Mouse (Mus musculus): ENCODE measurements around the gene Slit1.

Gene Slit1

DNA sequence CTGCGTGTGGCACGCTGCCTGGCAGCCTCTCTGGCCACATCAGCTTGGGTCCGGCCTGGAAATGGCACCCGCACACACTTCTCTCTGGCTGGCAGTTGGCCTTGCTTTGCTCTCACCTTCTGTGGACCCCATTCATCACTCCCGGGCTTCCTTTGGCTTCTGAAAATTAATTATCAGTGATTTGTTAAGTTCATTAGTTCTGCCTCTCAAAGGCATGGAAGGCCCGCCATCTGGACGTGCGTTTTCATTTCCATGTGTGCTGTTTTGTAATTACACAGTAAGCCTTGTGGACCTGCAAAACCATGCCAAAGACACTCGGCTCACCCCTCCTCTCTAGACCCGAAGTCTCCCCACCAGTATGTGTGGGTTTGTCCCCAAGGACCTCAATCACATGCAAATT is 53.4 kb downstream of the Slit1 start:
- in situ Hi-C loops (cut with MboI, MseI) = no loop called here

DNA sequence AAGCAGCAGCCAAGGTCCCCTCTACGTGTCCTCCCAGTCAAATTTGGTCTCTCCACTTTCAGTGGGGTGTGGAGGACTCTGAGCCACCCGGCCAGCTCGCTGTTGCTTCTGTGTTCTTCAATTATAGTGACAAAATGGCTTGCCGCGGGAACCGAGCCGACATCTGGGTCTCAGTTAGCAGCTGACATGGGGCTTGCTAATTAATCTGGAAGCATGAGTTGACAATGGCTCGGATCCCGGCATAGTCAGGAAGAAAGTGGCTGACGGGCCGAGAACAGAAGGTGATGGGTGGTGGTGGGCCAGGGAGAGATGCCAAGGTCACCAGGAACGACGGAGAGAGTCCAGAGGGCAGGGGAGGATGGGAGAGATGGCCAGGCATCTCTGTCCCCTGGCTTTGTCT is 55.2 kb downstream of the Slit1 start:
- in situ Hi-C loops (cut with MboI, MseI) = no loop called here

DNA sequence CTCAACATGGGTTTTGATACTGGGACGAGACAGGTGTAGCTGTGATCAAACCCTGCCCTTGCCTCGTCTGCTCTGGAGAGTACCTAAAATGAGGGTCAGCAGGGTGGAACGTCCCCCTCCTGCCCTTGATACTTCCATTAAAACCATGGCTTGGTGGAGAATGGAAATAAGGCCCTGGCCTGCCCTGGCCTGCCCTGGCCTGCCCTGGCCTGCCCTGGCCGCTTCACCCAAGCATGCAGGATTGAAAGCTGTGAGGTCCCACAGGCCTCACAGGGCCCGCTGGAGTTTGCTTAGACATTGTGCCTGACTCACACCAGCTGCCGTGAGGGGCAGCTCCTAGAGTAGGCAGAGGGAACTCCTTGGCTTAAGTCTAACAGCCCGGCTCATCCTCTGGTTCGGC is 55.6 kb downstream of the Slit1 start:
- in situ Hi-C loops (cut with MboI, MseI) = no loop called here

DNA sequence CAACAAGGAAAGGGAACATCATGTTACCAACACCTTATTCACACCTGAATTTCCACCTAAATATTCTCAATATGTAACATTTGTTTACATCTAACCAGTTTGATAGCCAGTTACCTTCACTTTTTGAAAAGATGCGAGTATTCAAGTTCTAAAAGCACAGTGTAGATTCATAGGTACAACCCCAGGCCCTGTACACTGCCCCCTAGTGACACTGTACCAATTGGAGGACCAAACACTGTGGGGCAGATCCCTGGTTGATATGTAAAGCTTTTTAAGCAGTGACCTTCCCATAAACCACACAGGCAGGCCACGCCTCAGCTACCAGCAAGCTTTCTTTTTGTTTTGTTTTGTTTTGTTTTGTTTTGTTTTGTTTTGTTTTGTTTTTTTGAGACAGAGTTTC is 57.3 kb downstream of the Slit1 start:
- in situ Hi-C loops (cut with MboI, MseI) = no loop called here

DNA sequence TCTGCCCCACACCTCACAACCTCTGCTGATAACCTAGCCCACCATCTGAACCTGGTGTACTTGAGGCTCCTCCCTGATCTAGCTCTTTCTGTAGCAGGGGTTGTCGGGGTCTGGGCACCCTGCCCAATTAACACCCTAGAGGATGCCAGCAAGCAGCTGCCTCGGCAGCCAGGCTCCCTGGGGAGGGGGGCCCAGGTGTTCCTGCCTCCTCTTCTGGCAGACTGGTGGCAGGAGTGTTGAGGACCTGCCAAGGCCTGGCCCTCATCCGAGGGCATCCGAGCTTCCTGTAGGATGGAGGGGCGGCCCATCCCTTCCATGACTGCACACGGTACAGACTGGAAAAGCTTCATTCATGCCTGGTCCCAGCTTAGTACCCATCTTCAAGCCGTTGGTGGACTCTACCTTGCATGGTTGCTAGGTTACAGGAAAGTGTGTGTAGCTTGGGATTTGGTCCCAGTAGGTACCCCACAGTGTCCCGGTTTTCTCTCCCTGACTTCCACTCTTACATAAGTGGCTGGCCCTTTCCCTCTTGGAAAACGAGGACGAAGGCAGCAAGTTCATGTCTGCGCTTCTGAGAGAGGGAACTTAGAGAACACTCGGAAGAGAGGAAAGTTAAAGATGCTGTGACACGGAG is 57.9 kb downstream of the Slit1 start:
- in situ Hi-C loops (cut with MboI, MseI) = no loop called here

DNA sequence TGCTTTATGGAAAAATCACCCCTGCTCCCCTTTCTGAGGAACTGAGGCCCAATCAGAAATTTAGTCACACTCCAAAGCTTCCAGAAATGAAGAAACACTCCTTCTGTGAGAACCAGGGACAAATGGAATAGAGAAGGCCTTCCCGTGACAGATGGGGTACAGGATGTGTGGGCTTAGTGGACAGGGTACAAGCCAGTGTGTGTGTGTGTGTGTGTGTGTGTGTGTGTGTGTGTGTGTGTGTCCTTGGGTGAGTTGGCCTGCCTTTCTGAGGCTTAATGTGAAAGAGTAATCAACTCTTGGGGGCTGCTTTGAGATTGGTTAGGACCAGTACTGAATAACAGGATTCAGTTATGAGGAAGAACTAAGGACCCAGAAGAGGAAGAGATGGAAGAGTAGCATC is 58.6 kb downstream of the Slit1 start:
- in situ Hi-C loops (cut with MboI, MseI) = no loop called here

DNA sequence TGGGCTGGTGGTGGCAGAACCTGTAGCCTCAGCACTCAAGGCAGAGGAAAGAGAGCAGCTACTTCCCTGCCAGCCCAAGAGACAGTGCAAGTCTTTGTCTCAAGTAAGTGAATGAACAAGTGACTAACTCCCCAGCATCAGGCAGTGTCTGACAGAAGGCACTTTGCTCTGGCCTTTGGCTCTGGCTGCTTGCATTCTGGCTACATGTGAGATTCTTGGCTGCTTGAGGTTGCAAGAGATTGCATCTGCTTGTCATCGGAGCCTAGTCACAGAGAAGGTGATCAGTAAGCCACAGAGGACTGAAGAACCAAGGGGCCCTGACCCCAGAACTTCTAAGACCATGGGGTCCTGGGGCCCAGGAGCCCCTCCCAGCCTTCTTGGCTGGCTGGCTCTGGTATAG is 59.5 kb downstream of the Slit1 start:
- in situ Hi-C loops (cut with MboI, MseI) = no loop called here

DNA sequence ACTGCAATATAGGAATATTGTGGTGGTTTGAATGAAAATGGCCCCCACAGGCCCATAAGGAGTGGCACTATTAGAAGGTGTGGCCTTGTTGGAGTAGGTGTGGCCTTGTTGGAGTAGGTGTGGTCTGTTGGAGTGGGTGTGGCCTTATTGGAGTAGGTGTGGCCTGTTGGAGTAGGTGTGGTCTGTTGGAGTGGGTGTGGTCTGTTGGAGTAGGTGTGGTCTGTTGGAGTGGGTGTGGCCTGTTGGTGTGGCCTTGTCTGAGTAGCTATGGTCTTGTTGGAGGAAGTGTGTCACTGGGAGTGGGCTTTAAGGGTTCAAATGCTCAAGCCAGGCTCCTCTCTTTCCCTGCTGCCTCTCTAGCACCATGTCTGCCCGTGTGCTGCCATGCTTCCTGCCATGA is 63.2 kb downstream of the Slit1 start:
- in situ Hi-C loops (cut with MboI, MseI) = no loop called here

DNA sequence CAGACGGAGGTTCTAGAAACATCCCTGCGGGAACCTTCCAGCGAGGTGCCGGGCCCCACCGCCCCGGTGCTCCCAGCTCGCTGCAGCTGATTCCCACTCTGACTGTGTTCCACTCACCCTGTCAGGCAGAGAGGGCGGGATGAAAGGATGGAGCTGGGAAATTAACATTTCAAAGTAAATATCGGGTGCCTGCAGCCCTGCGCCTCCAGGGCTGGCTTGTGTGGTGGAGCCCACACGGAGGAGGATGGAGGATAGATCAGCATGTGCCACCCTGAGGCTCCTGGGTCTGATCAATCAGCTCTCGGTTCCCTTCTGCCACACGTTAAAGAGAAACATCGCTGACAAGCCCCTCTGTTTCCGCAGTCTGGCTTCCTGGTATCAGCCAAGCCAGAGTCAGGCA is 64.4 kb downstream of the Slit1 start:
- in situ Hi-C loops (cut with MboI, MseI) = no loop called here

DNA sequence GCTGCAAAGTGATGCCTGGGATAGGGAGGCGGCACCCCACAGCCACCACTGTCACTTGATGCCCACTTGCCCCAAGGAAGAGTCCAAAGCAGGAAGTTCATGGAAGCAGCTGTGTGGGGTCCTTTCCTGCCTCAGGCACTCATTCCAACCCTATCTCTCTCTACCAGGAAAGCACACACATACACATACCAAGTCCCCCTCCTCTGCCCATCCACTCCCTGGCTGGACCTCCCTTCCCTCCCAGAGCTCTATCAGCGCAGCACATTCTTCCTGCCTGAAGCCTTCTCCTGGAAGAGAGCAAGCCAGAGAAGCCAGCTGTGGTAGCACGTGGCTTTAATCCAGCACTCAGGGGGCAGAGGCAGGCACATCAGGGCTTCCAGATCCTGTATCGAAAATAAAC is 65.9 kb downstream of the Slit1 start:
- in situ Hi-C loops (cut with MboI, MseI) = no loop called here

DNA sequence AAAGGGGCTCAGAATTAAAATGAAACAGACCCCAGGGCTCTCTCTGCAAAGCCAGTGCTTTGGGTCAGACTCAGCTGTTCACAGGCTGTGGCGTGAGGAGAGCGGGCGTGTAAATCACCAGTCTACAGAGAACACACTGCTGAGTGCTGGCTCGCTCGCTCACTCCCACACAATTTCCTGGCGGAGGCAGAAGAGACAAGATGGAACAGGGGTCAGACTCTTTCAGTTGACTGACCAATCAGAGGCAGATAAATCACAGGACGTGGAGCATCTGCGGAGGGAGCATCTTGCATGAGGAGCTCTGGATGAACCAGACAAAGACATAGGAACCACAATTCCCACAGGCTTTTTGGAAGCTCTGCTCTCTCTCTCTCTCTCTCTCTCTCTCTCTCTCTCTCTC is 67.9 kb downstream of the Slit1 start:
- in situ Hi-C loops (cut with MboI, MseI) = no loop called here

DNA sequence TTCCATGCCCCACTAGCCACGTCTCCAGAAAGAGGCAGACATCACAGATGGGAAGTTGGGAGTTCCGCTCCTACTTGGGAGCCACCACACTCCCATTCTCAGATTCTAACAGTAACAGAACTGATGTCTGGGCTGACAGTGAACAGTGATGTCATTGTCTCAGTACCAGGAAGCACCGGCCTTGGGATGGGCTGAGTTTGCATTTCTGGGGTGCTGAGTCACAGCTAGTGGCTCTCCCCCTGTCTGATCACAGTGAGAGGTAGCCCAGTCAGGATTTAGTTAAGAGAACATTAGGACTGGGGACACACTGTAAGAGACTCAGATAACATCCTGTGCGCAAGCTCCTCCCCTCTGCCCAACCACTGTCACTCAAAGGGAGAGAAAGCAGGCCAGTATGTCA is 69.1 kb downstream of the Slit1 start:
- in situ Hi-C loops (cut with MboI, MseI) = no loop called here

DNA sequence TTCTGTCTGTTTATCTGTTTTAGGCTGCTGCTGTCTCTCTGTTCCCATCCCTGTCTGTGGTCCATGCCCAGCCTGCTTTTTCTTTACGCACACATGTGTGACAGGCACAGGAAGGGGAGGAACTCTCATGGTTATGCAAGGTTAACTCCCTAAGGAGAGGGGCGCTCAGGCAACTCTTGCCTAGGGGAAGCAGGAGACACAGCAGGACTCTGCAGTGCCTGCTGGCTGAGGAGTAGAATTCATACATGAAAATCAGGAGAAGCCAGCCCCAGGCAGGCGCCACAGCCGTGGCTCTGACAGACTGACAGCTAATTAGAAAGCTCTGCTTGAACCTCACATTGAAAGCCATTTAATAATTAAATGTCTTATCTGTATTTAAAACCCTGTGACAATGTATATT is 70.6 kb downstream of the Slit1 start:
- in situ Hi-C loops (cut with MboI, MseI) = no loop called here

DNA sequence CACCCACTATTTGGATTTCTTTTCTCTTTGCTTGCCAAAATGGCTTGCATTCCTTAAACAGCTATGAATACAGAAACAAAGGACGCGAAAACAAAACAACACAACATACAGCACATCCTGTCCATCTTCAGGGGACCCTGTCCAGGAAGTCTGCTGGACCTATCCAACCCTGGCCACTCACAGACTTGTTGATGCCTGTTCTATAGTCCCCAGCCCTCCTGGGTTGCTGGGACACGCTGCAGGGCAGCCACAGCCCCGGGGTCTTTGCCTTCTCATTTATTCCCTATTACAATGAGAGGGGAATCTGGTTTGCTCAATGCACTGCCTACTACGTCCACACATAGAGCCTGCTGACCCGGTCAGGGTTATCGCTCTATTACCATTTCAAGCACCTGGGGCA is 72.5 kb downstream of the Slit1 start:
- in situ Hi-C loops (cut with MboI, MseI) = no loop called here

DNA sequence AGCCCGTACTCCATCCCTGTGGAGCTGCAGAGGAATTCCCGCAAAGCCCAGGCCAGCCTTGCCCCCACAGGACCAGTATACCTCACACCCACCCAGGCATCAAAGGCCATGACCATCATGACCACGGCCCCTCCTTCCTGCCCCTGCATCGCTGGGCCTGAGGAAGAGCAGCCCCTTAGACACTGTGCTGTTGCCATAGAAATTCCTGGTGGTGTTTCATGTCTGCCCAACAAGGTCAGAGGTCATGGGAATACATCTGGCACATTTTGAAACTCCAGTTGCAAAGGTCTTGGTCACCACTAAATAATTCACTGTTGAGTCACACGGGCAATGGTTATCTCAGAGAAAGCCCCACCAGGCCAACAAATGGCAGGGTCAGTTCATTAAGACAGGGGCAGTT is 73.0 kb downstream of the Slit1 start:
- in situ Hi-C loops (cut with MboI, MseI) = no loop called here

DNA sequence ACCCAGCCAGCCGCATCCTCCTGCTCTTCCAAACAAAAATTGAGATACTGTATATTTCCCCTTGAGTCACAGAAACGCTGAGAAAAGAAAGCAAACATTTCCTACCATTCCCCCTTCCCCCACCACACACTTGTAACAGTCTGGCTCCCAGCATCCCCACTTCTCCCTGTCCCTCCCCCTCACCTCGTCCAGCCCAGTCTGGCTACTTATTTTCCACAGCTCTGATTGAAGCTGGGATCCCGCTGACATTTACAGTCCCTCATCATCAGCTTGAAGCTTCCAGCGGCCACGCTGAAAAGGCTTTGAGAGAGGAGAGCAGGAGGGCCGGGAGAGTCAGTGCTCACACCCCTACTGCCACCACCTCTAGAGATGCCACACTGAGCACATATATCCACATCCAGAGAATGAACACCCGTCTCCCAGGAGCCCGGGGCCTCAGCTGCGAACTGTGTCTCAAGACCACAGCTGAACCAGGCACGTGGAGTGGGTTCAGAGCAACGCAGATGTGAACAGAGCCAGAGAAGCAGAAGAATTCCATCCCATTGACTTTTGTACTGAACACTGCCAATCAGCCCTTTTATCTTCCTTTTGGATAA is 73.6 kb downstream of the Slit1 start:
- in situ Hi-C loops (cut with MboI, MseI) = loop anchor here (5.0 to 10.0 kb wide), 2 partner anchors 53 to 205 kb away; no protein-coding TSS in a partner anchor

DNA sequence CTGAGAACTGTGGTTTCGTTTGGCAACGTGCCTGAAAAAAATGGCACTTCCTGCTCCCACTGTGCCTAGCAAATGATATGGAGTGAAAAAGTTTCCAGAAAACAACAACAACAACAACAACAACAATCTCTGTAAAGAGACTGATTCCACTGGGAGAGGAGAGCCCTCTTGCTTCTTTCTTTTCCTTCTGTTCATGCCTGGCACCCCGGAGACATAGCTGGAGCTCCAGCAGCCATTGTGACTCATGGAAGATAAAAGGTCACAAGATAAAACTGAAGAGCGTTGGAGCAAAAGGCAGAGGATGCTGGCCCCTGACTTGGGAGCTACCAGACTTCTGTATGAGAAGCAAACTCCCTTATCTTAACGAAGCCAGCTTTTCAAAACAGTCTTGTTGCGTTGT is 75.9 kb downstream of the Slit1 start:
- in situ Hi-C loops (cut with MboI, MseI) = loop anchor here (5.0 to 10.0 kb wide), 2 partner anchors 50 to 207 kb away; no protein-coding TSS in a partner anchor

DNA sequence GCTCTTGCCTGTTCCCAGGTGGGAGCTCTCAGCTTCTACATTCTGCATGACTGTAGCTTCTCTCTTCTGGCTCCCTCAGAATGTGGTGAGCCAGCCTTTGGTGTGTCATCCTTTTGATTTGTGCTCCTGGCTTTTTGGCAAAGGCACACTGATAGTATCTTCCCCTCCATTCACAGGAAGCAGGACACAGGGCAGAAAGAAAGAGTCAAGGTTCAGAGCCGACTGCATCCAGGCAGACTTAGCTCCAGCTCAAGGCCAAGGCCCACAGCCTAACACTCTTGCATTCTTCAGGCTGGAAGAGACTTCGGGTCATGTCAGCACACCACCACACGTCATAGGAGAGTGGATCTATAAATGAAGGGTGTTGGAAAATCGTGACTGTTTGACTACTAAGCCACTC is 77.5 kb downstream of the Slit1 start:
- in situ Hi-C loops (cut with MboI, MseI) = loop anchor here (5.0 to 10.0 kb wide), 2 partner anchors 49 to 209 kb away; no protein-coding TSS in a partner anchor

DNA sequence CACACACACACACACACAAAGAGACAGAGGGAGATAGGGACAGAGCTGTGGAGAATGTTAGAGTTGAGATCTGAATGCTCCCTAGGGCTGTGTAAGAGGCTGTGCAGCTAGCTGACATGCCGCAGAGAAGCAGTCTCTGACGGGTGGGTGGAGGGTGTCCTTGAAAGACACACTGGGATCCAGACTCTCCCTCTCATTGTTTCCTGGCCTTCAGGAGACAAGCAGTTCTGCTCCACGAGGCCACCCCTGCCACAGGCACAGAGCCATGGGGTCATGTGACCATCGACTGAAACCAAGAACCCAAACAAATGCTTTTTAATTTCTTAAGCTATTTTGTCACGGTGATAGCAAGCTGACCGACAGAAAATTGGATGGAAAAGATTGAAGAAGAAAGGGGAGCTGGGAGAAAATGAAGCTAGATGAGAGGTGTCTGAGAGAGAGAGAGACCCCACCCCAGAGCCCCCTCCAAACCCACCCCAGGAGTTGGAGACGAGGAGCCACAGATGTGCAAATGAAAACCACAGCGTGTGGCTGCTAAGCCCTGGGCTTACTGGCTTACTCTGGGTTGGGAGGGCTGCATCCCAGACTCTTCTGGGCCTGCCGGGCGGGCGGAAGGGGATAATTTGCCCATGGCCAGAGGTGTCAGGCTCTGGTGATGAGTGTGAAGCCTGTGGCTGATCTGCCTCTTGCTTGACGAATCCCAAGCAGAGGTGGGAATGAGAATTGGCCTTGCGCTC is 79.8 kb downstream of the Slit1 start:
- in situ Hi-C loops (cut with MboI, MseI) = loop anchor here (10.0 kb wide), 1 partner anchor 211 kb away; no protein-coding TSS in a partner anchor

DNA sequence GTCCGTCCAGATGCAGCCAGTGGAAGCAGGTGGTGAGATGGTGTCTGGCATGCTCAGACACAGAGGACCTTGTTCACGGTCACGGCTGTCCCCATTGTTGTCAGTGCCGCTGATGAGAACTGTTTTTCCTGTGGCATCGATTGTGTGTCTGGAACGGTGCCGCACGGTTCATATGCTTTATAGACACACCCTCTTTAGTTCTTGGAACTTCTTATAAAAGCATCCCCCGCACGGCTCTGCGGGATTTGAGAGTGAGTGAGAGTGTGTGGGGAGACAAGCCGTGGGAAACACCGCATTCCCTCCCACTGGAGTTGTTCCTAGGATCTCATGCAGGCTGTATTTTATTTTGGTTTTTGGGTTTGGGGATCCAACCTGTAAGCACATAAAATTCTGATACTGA is 82.0 kb downstream of the Slit1 start:
- in situ Hi-C loops (cut with MboI, MseI) = loop anchor here (10.0 kb wide), 1 partner anchor 213 kb away; no protein-coding TSS in a partner anchor

DNA sequence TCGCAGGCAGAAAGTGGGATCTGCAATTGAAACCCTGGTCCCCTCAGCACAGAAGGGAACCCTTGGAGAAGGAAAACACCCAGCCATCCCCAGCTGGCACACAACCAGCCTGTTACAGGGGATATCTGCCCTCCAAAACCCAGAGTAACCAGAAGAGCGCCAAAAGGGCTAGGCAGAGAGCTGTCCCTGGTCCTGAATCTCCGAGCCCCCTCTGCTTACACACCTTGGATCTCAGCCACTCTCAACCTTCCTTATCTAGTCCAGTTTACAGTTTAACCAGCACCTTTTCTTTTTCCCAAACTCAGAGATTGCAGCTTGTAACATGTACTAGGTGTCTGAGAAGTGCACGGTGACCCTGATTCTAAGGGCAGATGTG is 82.5 kb downstream of the Slit1 start:
- in situ Hi-C loops (cut with MboI, MseI) = loop anchor here (10.0 kb wide), 1 partner anchor 214 kb away; no protein-coding TSS in a partner anchor

DNA sequence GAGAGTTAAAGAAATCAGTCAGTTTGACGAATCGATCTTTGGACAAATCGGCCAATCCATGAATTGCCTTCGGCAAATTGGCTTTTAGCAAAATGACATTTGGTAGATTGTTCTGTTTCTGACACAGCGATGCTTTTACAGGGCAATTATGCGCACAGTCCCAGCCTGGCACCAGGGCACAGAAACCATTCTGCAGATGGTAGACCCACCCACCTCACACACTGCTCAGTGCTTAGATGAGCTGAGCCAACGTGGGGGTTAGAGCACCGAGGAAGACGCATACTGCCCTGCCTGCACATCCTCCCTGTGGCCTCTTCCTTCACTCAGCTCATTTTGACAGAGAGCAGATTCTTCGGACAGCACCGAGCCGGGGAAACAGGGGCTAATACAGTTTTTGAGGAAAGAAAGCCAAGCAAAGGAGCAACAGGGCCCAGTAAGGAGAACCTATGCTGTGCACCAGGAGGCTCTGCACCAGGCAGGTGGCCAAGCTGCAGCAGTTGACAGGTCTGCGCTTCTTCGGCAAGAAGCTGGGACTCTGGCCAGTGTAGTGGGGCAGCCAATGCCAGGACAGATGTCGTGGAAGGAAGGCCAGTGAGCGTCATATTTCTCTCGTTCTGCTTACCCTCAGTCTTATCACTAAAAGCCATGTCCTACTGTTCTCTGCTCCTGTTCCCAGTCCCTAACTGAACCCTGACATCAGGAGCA is 83.0 kb downstream of the Slit1 start:
- in situ Hi-C loops (cut with MboI, MseI) = loop anchor here (10.0 kb wide), 1 partner anchor 214 kb away; no protein-coding TSS in a partner anchor
